Mouse (Mus musculus) ES-E14 (cell line): ENCODE measurements around the gene Csk.

Source experiments
- CHD2 ChIP-seq: IDR thresholded peaks from 2 replicates; pipeline ENCODE4 v1.6.1; 2014; ENCODE audit warnings: mild to moderate bottlenecking, low read depth, low read length, inconsistent platforms
- HCFC1 ChIP-seq: IDR thresholded peaks from 2 replicates; pipeline ENCODE4 v1.6.1; 2012; ENCODE audit warnings: low read length, inconsistent platforms, borderline replicate concordance; ENCODE audit not compliant: insufficient read depth
- MAFK ChIP-seq: IDR thresholded peaks from 2 replicates; pipeline ENCODE4 v1.6.1; 2014; ENCODE audit warnings: mild to moderate bottlenecking, low read depth, low read length, inconsistent platforms; ENCODE audit not compliant: insufficient read depth
- ZC3H11A ChIP-seq: IDR thresholded peaks from 2 replicates; pipeline ENCODE4 v1.6.1; 2012; ENCODE audit warnings: low read depth, mild to moderate bottlenecking, inconsistent platforms, low read length, borderline replicate concordance

DNA sequence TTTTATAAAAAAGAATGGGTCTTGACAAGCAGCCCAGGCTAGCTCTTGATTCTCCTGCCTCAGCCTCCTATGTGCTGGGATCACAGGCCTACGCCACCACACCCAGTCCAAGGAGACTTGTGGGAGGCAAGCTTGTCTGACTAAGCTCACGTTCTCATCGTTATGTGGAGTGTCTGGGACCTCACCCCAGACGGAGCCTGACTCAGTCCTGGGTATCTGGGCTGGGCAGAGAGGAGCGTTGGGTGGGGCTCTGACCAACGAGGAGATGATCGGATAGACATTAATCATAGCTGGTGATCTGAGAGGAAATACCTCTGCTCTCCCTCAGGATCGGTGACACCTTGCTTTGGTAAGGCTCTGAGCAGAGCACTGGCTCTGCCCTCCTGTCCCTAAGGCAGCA, 34.6 kb downstream of the Csk start:
- TF ChIP-seq ZC3H11A (no peak), HCFC1 (no peak), CHD2 (no peak), MAFK (no peak)
